Mouse (Mus musculus): ENCODE measurements at regions not wholly inside any gene's neighbourhood (a gene's known extent, or its start where the extent isn't known, plus 50 kb on each side); places are given as distances from the start of the nearest gene placed in this dataset.

DNA sequence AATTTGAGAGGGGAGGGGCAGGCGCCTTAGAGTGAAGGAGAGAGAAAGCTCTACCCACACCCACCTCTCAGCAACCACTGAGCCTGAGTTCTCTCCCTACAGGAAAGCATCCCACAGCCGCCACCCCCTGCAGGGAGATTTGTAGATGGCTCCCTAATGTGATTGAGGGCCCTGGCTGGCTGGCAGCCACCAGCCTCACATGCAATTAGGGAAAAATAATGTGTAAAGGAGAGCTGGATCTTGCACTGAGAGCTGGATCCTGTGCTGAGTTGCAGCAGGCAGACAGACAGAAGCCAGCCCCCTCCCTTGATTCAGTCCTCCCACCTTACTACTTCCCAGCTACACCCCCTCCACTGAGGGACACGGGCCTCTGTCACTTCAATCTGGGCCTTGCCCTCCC, 260.2 kb downstream of the Bcor start:
- in situ Hi-C loops (cut with MboI, MseI), result no loop called here

DNA sequence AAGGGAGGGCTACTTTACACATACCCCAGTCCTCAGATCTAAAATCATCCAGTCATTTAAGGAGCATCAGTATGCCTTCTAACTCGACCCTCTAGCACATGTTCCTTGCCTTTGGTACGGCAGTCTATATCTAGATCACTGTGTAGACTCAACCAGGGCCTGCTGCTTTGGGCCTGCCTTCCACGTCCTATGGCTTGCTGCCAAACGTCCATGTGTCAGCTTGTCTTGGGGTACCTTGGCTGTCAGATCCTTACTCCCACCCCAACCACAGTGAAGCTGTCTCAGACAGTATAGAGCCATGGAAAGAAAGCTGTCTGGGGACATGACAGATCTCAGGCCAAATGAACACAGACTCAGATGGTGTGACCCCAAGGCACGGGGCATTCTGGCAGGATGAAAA, 258.4 kb downstream of the Bcor start:
- in situ Hi-C loops (cut with MboI, MseI), result no loop called here

DNA sequence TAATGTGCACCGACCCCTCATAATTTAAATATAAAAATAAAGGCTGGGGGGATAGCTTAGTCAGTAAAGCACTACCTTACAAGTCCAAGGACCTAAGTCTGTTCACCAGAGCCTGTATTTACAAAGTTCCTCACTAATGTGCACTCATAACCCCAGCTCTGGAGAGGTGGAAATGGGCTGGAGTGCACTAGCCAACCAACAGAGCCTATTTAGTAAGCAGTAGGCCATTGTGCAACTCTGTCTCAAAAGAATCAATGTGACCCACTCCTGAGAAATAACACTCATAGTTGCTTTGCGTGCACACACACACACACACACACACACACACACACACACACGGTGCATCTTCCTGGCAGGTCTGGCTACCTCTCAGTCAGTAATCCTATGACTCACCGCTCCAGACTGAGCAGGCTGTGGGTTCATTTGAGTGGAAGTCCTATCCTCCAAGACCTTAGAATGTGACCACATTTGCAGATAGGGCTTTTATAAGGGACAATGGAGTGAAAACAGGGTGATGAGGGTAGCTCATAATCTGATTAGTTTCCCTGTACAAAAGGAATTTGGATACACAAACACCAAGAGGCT, 256.9 kb downstream of the Bcor start:
- in situ Hi-C loops (cut with MboI, MseI), result no loop called here

DNA sequence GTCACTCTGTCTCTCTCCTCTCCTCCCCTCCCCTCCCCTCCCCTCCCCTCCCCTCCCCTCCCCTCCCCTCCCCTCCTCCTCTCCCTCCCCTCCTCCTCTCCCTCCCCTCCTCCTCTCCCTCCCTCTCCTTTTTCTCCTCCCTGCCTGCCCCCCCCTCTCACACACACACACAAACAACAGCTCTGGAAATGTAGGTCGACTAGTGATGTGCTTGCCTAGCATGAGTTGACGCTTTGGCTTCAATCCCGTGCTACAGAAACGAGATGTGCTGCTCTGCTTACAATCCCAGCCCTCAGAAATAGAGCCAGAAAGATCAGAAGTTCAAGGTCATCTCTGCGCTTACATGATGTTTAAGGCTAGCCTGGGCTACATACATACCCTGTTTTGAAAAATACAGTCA, 254.9 kb downstream of the Bcor start:
- in situ Hi-C loops (cut with MboI, MseI), result no loop called here

DNA sequence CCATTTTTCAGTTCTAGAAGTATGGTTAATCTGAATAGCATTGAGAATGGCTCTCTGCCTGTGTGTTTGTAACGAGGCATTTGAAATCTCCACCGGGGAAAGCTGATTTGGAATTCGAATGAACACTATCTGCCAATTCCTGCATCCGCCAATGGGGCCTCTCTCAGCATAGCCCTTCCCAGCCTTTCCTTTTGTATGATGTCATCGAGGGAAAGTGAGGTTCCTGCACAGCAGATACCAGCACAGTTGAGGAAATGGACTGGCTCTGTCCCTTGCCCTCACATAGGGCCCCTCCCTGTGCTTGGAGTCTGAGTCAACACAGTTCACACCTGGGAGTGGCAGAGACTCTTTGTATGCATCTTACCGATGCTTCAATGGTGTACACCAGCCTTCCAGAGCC, 253.0 kb downstream of the Bcor start:
- in situ Hi-C loops (cut with MboI, MseI), result no loop called here

DNA sequence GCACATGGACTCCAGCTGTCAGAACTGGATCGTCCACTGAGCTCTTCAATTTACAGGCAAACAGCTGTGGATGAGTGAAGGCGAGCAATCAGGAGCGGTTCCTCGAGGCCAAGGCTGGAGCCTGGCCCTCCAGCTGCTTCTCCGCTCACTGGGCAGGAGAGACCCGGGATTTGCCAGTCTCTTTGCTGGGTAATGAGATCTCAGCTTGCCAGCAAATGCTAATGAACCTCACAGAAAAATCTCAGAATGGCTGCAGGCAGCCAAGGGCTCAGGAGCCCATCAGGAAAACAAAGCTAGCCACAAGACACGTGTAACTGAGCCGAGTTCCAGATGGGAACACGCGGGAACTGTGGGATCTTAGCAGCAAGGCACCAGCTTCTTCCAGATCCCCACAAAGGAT, 244.2 kb downstream of the Bcor start:
- in situ Hi-C loops (cut with MboI, MseI), result loop anchor here (5.0 kb wide), 1 partner anchor 104 kb away; no protein-coding TSS in a partner anchor

DNA sequence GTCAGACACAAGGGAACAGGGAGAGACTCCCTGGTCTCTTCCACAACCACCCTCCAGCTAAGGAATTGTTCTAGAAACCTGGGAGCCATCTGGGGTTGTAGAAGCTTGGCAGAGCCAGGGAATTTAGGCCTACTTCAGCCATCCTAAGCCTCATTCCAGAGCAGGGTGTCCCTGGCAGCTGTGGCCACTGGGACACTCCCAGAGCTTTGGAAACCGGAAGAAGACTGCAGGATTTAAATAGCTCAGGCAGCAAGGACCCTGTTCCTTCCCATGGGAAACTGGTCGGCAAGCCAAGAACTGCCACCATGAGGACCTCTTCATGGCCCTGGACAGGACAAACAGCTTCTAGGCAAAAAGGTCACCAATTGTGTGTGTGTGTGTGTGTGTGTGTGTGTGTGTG, 239.9 kb downstream of the Bcor start:
- in situ Hi-C loops (cut with MboI, MseI), result no loop called here

DNA sequence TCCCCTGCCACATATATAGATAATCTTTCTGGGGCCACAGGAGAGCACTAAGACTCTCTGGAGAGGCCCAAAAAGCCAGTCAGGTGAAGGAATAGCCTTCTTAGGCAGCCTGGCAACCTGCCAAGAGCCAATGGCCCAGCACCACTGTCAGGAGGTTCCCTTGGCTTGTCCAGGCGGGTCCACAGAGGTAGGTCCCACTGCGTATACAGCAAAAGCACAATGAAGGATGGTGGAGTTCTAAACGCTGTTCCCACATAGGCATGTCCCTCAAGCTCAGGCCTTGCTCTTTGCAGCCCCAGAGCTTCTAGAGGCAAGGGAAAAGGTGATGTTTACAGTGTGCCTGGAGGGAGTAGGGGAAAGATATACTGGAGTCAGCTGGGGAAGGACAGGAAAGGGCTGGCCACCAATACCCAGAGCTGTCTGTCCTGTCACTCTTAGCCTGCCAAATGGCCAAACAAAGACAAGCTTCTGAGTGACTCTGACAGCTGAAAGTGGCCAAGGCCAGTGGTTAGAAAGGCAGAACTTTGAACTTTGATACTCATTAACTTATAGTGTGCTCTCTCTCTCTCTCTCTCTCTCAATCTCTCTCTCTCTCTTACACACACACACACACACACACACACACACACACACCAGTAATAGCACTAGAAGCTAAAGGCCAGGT, 235.4 kb downstream of the Bcor start:
- in situ Hi-C loops (cut with MboI, MseI), result no loop called here

DNA sequence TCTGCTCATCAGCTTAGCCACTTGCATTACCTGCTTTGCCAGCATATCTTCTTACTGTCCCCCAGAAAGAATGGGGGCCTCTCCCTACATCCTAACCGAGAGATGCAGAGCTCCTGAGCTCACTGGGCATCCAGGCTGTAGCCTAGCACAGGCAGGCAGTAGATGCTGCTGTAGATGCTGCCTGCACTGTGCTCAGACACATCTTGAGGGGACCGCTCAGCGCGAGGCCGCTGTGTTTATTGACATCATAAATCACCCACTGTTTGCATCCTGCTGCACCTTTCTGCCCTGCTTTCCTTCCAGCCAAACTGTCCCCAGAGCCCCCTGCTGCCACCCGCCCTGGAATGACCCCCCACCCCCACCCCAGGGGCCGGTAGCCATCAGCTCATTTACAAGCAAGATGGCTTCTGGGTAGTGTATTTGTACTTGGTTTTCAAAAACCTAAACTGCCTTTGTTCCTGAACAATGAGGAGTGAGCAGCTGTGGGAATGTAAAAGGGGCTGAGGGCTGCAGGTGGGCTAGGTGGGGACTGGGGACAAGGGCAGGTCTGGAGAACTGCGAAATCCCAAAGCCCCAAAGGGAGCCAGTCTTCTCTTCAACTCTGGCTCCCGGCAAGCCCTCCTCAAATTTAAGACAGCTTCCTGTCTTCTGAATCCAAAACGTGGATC, 233.2 kb downstream of the Bcor start:
- in situ Hi-C loops (cut with MboI, MseI), result no loop called here

DNA sequence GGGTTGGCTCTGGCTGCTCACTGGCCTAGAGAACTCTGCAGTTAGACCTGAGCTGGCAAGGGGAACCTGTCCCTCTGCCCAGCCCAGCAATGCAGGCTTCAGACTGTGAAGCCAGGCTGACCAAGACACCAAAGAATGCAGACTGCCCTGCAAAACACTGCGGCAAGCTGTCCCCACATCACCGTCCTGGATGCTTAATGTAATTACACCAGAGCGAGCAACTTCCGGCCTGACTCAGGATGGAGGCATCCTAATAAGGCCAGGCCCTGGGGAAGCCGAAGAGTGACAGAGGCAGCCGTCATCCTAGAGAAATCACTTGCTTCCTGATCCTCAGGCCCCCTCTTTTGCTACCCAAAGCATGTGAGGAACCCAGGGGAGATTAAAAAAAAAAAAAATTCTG, 230.7 kb downstream of the Bcor start:
- in situ Hi-C loops (cut with MboI, MseI), result no loop called here

DNA sequence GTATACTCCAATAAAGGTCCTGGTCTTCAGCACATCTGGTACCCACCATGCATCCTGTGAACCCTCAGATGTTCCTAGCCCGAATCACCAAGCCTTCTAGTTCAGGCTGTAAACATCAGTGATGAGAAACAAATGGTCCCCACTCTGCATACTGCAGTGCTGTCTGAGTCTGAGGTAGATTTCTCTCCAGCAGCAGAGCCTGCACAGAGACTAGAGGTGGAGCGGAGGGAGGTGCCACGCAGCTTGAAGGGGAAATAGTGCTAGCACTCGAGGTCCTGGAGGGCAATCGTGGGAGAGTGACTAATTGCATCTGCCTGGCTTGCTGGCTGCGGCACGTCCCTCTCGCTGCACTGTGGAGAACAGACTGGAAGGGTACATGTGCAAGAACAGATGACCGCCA, 228.7 kb downstream of the Bcor start:
- in situ Hi-C loops (cut with MboI, MseI), result no loop called here

DNA sequence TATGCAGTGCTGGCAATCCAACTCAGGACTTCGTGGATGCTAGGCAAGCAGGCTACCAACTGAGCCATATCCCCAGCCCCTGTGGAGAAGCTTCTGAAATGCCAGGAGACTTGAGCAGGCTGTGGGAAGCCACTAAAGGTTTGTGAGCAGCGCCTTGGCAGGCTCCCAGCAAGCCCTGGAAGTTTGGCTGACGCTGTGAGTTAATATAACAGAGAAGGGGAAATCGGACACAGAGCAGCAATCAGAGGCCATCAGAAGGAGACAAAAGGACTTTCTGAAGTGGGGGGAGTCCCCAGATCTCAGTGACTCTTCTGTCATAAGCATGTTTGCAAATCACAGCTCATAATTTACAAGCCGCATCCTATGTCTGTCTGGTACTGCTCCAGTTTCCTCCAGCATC, 224.8 kb downstream of the Bcor start:
- in situ Hi-C loops (cut with MboI, MseI), result no loop called here

DNA sequence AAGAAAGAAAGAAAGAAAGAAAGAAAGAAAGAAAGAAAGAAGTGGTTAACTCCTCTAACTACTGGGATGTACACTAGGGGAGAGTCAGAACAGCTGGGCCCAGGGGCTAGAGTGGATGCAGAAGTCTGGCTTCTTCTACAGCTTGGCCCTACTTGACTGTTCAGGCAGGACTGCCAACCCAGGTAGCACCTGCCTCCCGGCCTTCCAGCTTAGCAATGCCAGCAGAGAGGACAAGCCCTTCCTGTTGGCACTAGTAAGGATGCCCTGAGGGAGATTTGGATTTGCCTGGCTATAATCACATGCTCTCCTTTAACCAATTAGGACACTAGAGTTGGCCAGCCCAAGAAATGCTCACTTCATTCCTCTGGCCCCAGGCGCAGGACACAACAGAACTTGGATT, 219.9 kb downstream of the Bcor start:
- in situ Hi-C loops (cut with MboI, MseI), result no loop called here

DNA sequence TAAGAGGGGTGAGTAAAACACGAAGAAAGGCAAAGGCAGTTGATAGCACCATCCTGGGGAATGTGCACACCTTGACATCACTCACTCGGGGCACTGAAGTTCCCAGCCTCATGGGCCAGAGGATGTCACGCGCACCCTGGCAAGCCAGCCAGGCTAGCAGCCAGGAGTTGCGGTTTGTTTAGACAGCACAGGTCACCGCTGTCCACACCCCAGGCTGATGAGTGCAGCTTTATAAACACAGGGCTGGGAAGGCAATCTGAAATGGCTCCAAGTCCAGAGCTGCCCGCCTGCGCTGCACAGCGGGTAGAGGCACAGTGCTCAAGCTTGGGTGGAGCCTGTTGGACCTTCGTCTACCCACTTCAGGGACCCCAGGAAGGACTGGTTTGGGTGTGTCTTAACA, 216.8 kb downstream of the Bcor start:
- in situ Hi-C loops (cut with MboI, MseI), result no loop called here

DNA sequence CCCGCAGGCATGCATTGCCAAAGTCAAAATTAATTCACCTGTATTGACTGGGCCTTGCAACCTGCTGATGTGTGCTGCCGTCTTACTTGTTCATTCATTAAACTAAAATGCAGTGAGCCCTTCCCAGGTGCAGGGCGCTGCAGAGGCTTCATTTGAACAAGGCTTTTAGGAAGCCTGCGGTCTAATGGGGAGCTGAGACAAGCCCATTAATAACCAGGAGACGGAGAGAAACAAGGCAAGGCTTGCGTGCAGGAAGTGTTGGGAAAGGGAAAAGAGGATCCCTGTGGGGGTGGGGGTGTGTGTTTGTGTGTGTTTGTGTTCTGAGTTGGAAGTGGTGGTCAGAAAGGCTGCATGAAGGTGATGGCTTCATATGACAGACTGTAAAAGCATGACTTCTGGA, 215.6 kb downstream of the Bcor start:
- in situ Hi-C loops (cut with MboI, MseI), result no loop called here

DNA sequence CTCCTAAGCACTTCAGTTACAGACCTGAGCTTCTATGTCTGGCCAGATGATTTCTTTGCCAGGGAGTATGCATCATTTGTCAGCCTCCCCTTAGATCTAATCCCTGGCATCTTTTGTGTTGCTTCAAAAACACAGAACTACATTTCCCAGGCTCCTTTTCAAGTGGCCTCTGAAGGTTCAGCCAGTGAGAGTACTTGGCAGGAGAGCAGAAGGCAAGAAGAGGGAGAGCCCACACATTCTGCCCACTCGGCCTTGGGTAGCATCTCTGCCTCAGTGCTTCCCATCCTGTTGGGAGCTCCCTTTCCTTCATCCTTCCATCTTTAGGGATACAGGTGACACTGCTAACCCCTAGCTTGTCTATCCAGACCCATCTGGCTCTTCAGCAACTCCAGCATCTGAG, 214.9 kb downstream of the Bcor start:
- in situ Hi-C loops (cut with MboI, MseI), result no loop called here

DNA sequence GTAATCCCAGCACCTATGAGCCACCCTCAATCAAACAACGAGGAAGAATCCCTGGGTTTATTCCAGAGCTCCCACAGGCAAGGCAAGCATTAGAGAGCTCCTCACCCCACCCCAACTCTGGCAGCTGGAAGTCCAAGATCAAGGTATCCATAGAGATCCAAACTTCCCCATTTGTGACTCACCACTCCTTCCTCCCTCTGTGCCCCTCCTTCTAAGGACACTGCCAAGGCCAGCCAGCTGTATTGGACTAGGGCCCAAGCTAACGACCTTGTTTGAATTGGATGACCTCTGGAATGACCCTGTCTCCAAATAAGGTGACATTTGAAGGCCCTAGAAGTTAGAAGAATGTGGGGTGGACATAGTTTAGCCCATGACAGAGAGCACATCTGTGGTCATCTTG, 208.0 kb downstream of the Bcor start:
- in situ Hi-C loops (cut with MboI, MseI), result no loop called here

DNA sequence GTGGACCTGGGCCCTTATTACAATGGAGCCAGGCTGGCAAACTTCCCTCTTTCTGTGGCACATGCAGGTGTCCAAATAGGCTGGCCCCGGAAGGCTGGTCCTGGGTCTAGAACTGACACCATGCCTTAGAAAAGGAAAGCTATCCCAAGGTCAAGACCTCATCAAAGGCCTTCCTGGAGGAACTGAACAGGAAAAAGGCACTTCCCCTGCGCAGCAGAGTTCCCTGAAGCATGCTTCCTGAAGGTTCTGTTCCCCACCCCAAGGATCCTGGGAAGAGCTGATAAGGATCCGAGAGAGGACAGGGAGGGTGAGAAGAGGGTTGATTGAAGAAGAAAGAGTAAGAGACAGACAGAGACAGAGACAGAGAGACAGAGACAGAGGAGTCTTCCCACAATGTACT, 204.0 kb downstream of the Bcor start:
- in situ Hi-C loops (cut with MboI, MseI), result no loop called here

DNA sequence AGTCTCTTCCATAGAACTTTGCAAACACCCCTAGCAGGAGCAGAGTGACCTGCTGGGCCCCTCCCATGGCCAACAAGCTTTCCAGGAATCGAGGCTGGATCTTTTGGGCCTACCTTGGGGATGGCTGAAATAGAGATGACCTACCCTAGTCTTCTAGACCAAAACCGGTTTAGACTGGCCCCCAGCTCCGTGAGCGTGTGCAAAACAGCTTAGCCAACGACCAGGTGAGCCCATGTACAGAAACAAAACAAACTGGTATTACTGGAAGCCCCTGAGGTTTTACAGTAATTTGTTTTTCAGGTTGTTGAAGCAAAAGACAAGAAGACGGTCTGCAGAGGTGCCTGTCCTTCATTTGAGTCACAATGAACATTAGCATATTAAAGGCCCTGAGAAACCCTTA, 203.1 kb downstream of the Bcor start:
- in situ Hi-C loops (cut with MboI, MseI), result no loop called here

DNA sequence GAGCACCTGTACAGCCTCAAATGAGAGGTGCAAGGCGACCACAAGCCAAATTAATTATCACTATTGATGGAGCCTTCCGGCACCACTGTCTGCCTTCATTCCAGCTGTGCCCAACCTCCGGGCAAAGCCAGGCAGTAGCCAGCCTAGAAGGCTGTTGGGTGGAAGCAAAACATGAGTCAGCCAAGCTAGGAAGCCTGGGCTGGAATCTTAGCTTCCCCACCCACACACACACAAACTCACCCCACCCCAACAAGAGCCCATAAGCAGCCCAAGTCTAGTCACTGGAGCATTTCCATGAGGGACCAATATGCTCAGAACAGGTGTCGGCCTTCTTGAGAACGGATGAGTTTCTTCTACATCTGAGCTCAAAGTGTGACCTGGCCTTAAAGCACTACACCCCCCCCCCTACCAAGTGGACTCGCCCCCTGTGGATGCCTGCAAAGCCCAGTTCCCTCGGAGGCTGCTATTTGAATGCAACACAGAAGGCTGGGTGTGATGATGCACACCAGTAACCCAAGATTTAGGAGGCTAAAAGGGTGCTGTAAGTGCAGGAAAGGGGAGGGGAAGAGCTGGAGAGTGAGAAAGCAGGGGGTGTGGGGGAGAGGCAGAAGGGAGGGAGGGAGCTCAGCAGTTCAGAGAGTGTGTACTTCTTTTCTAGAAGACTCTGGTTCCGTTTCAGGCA, 200.1 kb downstream of the Bcor start:
- in situ Hi-C loops (cut with MboI, MseI), result no loop called here

DNA sequence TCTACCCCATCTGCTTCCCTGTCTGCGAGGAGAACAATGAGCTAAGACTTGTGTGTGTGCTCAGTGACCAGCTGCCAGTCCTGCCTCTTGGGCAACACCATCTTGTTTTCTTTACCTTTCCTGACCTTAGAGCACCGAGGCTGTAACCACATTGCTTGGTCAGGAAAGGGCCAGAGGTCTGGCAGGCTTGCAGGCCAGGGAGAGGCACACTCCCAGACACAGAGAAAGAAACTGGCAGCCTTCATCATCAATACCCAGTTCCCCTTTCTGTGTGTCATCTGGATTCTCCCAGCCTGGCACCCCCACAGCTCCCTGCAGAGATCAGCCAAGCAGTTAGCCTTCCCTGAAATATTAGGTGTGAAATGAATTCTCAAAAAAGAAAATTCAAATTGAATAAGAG, 198.8 kb downstream of the Bcor start:
- in situ Hi-C loops (cut with MboI, MseI), result no loop called here

DNA sequence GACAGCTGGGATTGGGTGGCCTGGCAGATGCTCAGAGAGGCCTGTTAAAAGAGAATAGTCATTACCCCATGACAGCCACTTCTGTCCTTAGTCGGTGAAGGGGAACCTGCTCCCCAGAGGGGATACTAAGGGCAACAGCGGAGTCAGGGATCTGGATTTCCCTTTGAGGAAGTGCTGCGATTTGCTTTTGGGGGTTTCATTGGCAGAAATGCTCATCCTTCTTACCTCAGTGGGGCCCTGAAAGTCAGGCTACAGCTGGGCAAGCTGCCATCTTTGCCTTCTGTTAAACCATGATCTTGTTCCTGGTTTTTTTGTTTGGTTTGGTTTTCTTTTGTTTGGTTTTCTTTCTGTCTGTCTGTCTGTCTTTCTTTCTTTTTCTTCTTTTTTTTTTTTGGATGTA, 195.7 kb downstream of the Bcor start:
- in situ Hi-C loops (cut with MboI, MseI), result no loop called here

DNA sequence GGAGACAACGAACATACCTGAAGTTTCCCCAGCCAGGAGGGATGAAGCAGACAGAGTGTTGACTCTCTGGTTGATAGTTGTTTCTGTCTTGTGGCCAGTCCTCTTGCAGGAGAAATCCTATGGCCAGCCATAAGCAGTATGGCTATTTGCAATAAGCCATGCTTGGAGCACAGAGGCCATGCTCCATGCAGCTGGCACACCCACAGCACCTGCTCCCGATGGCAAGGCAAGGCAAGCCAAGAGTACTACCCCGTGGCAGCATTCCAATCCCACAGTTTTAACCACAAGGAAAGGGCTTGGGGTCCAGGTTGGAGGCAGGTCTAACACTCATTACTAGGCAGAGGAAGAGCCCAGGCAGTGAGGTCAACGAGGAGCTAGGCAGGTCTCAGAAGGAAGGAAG, 181.5 kb downstream of the Bcor start:
- in situ Hi-C loops (cut with MboI, MseI), result no loop called here
